Mouse (Mus musculus) kidney, postnatal 0 days (tissue): ENCODE results near the gene Tmem232. TPM values are rescaled to one million over a fixed set of nuclear protein-coding genes. Genes with fewer than 3 reads are reported as not detected.

Experiments used
- ATAC-seq: fragments of 200-750 bp; cut with Nextera tagmentation; replicated peaks from 2 replicates; pipeline ENCODE4 v1.8.0; 2017; ENCODE audit warnings: low read depth, moderate number of reproducible peaks, moderate TSS enrichment, moderate library complexity; ENCODE audit not compliant: low FRiP score
- DNase-seq: peaks from one replicate; pipeline ENCODE4 v3.0.0-alpha.2; 2016; ENCODE audit warnings: low spot score
- H3K27ac ChIP-seq: fragments of 300-500 bp; sonication (generic); 2 replicates; pipeline ENCODE4 v1.5.1; 2014; ENCODE audit warnings: mild to moderate bottlenecking
- H3K27me3 ChIP-seq: fragments of 300-500 bp; sonication (generic); 2 replicates; pipeline ENCODE4 v1.6.1; 2014; ENCODE audit warnings: low read length, mixed read lengths; ENCODE audit not compliant: insufficient read depth
- H3K36me3 ChIP-seq: fragments of 300-500 bp; sonication (generic); 2 replicates; pipeline ENCODE4 v1.6.1; 2014; ENCODE audit warnings: low read length, mixed read lengths; ENCODE audit not compliant: insufficient read depth
- H3K4me1 ChIP-seq: fragments of 300-500 bp; sonication (generic); replicated peaks from 2 replicates; pipeline ENCODE4 v1.6.1; 2014; ENCODE audit warnings: antibody characterized with exemption, low read length, mixed read lengths; ENCODE audit not compliant: insufficient read depth
- H3K4me2 ChIP-seq: fragments of 300-500 bp; sonication (generic); 2 replicates; pipeline ENCODE4 v1.6.1; 2014; ENCODE audit warnings: mild to moderate bottlenecking, low read length, moderate library complexity, mixed read lengths
- H3K4me3 ChIP-seq: fragments of 300-500 bp; sonication (generic); replicated peaks from 2 replicates; pipeline ENCODE4 v1.5.1; 2014; ENCODE audit warnings: low read depth, low read length
- H3K9ac ChIP-seq: fragments of 300-500 bp; sonication (generic); 2 replicates; pipeline ENCODE4 v1.6.1; 2014; ENCODE audit warnings: low read depth, low read length
- H3K9me3 ChIP-seq: fragments of 300-500 bp; sonication (generic); replicated peaks from 2 replicates; pipeline ENCODE4 v1.6.1; 2016; ENCODE audit warnings: low read length, inconsistent platforms, mixed read lengths
- CTCF ChIP-seq: IDR thresholded peaks from 2 replicates; pipeline ENCODE4 v1.5.1; 2016; ENCODE audit warnings: antibody characterized with exemption, low read depth, mild to moderate bottlenecking, moderate library complexity
- WGBS: fragments of 180-500 bp; shearing (Covaris S2); extraction: QIAGEN DNeasy Blood & Tissue Kit; methylation state at CpG from one replicate; pipeline ENCODE4 v1.1.7; 2014; 5-methylcytosine and 5-hydroxymethylcytosine counted together
- polyA plus RNA-seq: library from polyadenylated mRNA; unstranded; fragments of >200 nt; fragmentation: Nextera tagmentation; extraction: Ambion mirVana; gene quantifications from 2 replicates; pipeline ENCODE4 v1.2.1, GENCODE M21; 2015

The Tmem232 gene
- polyA plus RNA-seq, 1 experiment from 2014 or later: 0.13 TPM

DNA sequence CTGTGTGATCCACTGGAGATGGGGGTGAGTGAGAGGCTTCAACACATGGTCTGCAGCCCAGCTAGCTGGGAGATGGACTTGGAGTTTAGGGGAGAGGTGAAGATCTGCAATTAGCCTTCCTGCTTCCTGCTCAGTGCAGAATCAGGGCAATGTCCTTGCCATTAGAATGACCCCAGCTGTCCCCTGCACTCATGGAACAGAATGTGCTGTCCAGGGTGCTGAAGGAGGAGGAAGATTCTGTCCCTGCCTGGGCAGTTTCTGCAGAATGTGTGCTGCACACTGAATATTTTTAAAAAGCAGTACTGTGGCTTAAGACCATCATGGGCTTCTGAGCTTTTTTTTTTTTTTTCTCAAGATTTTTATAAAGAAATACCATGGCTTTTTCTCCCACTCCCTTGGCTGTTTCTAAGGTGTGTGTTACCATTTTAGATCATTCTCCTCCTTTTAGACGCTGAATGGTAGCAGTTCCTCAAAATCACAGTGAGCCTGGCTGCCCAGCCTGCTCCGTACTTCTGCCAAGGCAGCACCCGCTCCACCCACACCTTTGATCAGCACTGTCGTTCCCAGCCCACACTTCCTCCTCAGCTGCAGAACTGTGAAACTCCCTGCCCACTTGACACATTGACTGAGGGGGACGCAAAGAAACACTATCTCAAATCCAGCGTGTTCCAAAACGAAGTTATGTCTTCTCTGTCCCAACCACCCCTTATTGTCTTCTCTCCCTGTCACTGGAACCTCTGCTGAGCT, 170.4 kb downstream of the Tmem232 start:
- DNase-seq: peak; percentile 86
- Histone ChIP-seq H3K4me2 (no peak overlapping the region), H3K27me3 (no peaks in the 10 kb centered on the region), H3K36me3 (no peaks in the 10 kb centered on the region), H3K4me3 (no peak overlapping the region), H3K9ac (no peak overlapping the region), H3K9me3 (no peaks in the 10 kb centered on the region), H3K27ac (no peak overlapping the region), H3K4me1 (no peaks in the 10 kb centered on the region)
- ATAC-seq: no peak
- no peak for TF ChIP-seq CTCF
- 19% methylated on average over 7 of the region's 7 CpGs for WGBS

DNA sequence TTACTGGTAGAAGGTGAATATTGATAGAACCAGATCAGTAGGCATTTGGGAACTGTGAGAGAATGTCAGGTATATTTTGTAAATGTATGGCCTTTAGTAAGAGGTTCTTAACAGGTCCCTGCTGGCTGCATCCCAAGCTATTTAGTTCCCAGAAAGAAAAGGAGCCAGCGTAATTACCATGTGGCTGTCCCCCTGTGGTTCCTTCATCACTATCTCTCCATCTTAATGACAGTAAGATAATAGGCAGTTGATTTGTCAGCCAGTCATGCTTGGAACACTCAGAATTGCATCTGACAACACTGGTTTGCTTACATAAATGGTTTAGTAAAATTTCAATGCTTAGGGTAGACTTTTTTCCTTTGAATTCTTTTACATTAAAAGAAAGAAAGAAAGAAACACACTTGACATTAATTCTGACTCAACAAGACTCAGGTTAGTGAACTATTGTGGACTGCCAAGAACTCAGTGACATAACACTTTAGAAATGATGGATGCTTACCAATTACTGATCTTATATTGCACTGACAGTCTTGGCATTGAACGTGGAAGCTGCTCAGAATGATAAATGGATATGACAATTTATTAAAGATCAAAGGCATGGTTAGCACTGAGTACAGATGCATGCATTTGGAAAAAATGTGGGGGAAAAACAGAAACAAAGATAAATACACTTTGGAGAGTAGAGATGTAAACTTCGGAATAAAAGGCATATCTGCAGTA, 174.9 kb downstream of the Tmem232 start:
- no peak for TF ChIP-seq CTCF
- no peak overlapping the region for H3K9ac ChIP-seq
- 47% methylated on average over 3 of the region's 3 CpGs for WGBS
- no peak for ATAC-seq
- H3K36me3 ChIP-seq: no peaks in the 10 kb centered on the region
- no peaks in the 10 kb centered on the region for H3K9me3 ChIP-seq
- peak; percentile 22 for DNase-seq
- no peak overlapping the region for H3K4me2 ChIP-seq
- no peaks in the 10 kb centered on the region for H3K4me1 ChIP-seq
- no peak overlapping the region for H3K4me3 ChIP-seq
- H3K27ac ChIP-seq: no peak overlapping the region
- H3K27me3 ChIP-seq: no peaks in the 10 kb centered on the region

DNA sequence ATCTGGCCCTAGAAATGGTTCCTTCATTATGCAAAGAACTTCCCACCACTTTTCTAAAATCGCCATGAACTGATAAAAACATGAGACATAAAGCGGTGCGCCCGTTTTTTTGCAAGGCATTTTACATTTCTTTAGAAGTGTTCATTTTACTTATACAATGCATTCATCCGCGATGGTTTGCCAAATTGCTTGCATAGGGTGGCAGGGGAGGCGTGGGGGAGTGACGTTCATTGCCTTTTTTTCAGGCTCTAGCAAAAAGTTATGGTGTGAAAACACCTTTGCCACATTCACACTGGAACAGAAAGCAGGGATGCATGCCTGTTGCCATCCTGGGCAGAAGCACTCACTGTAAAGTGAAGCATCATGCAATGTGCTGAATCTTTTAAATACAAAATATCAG, 188.7 kb downstream of the Tmem232 start:
- WGBS: 76% methylated on average over 8 of the region's 8 CpGs
- DNase-seq (no peak), ATAC-seq (no peak)
- no peaks in the 10 kb centered on the region for H3K36me3 ChIP-seq
- H3K27me3 ChIP-seq: no peaks in the 10 kb centered on the region
- no peak overlapping the region for H3K27ac ChIP-seq
- no peak overlapping the region for H3K4me3 ChIP-seq
- no peak overlapping the region for H3K9ac ChIP-seq
- H3K9me3 ChIP-seq: no peaks in the 10 kb centered on the region
- H3K4me1 ChIP-seq: no peaks in the 10 kb centered on the region
- no peak overlapping the region for H3K4me2 ChIP-seq
- TF ChIP-seq CTCF: no peak

DNA sequence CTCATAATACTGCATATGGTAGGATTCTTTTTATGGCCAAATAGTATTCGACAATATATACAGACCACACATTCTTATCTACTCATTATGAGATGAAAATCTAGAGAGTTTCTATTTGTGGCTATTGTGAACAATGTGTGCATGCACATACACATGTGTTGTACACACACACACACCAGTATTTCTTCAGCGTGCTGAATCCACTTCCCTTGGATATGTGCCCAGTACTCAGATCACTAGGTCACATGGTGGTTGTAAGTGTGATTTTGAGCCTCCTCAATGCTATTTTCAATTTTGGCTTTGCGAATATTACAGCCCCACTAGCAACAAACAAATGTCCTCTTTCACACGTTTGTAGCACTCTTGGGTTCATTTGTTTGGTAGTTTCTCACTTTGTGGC, 200.6 kb downstream of the Tmem232 start:
- no peak overlapping the region for H3K4me3 ChIP-seq

DNA sequence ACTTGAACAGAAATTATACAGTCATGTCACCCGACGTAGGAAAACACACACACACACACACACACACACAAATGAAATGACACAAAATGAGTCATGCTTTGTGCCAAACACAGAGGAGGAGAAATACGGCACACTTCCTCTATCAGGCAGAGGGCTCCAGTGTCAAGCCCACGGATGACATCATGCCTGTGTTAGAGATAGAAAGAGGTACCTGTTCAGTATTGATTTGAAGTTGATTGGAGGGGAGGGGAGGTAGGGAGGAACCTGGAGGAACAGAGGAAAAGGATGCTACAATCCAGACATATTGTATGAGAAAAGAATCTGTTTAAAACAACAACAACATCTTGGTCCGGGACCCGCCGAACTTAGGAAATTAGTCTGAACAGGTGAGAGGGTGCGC, 209.8 kb downstream of the Tmem232 start:
- no peak overlapping the region for H3K4me2 ChIP-seq
- H3K27me3 ChIP-seq: no peaks in the 10 kb centered on the region
- H3K4me1 ChIP-seq: no peaks in the 10 kb centered on the region
- no peak for DNase-seq
- H3K9me3 ChIP-seq: no peaks in the 10 kb centered on the region
- no peaks in the 10 kb centered on the region for H3K36me3 ChIP-seq
- 94% methylated on average over 8 of the region's 8 CpGs for WGBS
- no peak overlapping the region for H3K27ac ChIP-seq
- H3K4me3 ChIP-seq: no peak overlapping the region
- ATAC-seq: no peak
- TF ChIP-seq CTCF: no peak
- H3K9ac ChIP-seq: no peak overlapping the region

More for the DNA sequence above, 200.6 kb downstream of the Tmem232 start:
- DNase-seq (no peak), ATAC-seq (no peak)
- H3K4me1 ChIP-seq: no peaks in the 10 kb centered on the region
- H3K27ac ChIP-seq: no peak overlapping the region
- H3K9ac ChIP-seq: no peak overlapping the region
- no peak for TF ChIP-seq CTCF
- WGBS: 69% methylated on average over 4 of the region's 4 CpGs
- no peaks in the 10 kb centered on the region for H3K9me3 ChIP-seq
- no peaks in the 10 kb centered on the region for H3K36me3 ChIP-seq
- H3K4me2 ChIP-seq: no peak overlapping the region
- H3K27me3 ChIP-seq: no peaks in the 10 kb centered on the region

DNA sequence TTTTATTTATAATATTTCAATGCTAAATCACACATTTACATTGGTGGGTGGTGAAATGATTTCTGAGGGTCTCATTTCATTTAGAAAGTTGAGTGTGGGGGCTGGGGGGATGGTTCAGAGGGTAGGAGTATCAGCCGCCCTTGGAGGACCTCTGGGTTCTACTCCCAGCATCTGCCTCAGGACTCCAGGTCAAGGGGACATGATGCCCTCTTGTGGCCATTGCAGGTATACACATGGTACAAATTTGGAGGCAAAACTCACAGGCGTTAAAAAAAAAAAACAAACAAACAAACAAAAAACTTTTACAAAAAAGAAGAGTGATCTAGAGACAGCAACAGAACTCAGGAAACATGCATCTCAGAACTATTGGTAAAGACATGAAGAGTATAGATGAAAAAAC, 215.3 kb downstream of the Tmem232 start:
- ATAC-seq (no peak), DNase-seq (peak; percentile 56)
- Histone ChIP-seq H3K9me3 (no peaks in the 10 kb centered on the region), H3K9ac (no peak overlapping the region), H3K27ac (no peak overlapping the region), H3K4me3 (no peak overlapping the region), H3K4me1 (no peaks in the 10 kb centered on the region), H3K4me2 (no peak overlapping the region), H3K36me3 (no peaks in the 10 kb centered on the region), H3K27me3 (no peaks in the 10 kb centered on the region)
- 15% methylated on average over 2 of the region's 2 CpGs for WGBS
- TF ChIP-seq CTCF: peak; percentile 77
